Mouse (Mus musculus): Measurements from ENCODE around the gene Slc46a3. TPM values are rescaled to one million over a fixed set of nuclear protein-coding genes. Genes with fewer than 3 reads are reported as not detected.
"Not testable (repeated sequence)": the region's sequence is repeated elsewhere in the genome, so short reads cannot be mapped to it uniquely, and the experiment has no call there.

Slc46a3 gene
- polyA plus RNA-seq, 1 experiment, result 2.1 TPM

- Histone ChIP-seq H3K4me3 (ENCODE audit: insufficient read depth, low read length) (no peak overlapping the region), H3K4me1 (ENCODE audit: control insufficient read depth, insufficient read depth, low read length) (no peaks in the 10 kb centered on the region), H3K27ac (ENCODE audit: insufficient read depth, low read length) (no peak overlapping the region)
- TF ChIP-seq CTCF (IDR thresholded peaks at IDR 0.05; ENCODE audit: borderline replicate concordance, insufficient read depth, low read length) (no peak), POLR2A (IDR thresholded peaks at IDR 0.05; ENCODE audit: low read depth, low read length) (no peak)
These were observed 18.7 kb upstream of the Slc46a3 start for GRCm38 (mm10) chr5:147913241-147913842.

GRCm38 (mm10) chr5:147911744-147912143 lies 17.1 kb upstream of the Slc46a3 start:
- Histone ChIP-seq H3K27ac (ENCODE audit: insufficient read depth, low read length) (no peak overlapping the region), H3K4me3 (ENCODE audit: insufficient read depth, low read length) (no peak overlapping the region), H3K4me1 (ENCODE audit: control insufficient read depth, insufficient read depth, low read length) (no peaks in the 10 kb centered on the region)
- TF ChIP-seq POLR2A (IDR thresholded peaks at IDR 0.05; ENCODE audit: low read depth, low read length), result no peak
- no peak for TF ChIP-seq CTCF (IDR thresholded peaks at IDR 0.05; ENCODE audit: borderline replicate concordance, insufficient read depth, low read length)

- Histone ChIP-seq H3K27ac (ENCODE audit: insufficient read depth, low read length) (no peak overlapping the region), H3K4me3 (ENCODE audit: insufficient read depth, low read length) (no peak overlapping the region), H3K4me1 (ENCODE audit: control insufficient read depth, insufficient read depth, low read length) (no peaks in the 10 kb centered on the region)
- TF ChIP-seq POLR2A (IDR thresholded peaks at IDR 0.05; ENCODE audit: low read depth, low read length) (no peak), CTCF (IDR thresholded peaks at IDR 0.05; ENCODE audit: borderline replicate concordance, insufficient read depth, low read length) (no peak)
These were observed 16.3 kb upstream of the Slc46a3 start for GRCm38 (mm10) chr5:147910807-147911509.

GRCm38 (mm10) chr5:147907851-147908250 lies 13.2 kb upstream of the Slc46a3 start:
- Histone ChIP-seq H3K4me1 (ENCODE audit: control insufficient read depth, insufficient read depth, low read length) (no peaks in the 10 kb centered on the region), H3K4me3 (ENCODE audit: insufficient read depth, low read length) (no peak overlapping the region), H3K27ac (ENCODE audit: insufficient read depth, low read length) (no peak overlapping the region)
- TF ChIP-seq POLR2A (IDR thresholded peaks at IDR 0.05; ENCODE audit: low read depth, low read length) (no peak), CTCF (IDR thresholded peaks at IDR 0.05; ENCODE audit: borderline replicate concordance, insufficient read depth, low read length) (no peak)

- Histone ChIP-seq H3K27ac (ENCODE audit: insufficient read depth, low read length) (no peak overlapping the region), H3K4me3 (ENCODE audit: insufficient read depth, low read length) (no peak overlapping the region), H3K4me1 (ENCODE audit: control insufficient read depth, insufficient read depth, low read length) (no peaks in the 10 kb centered on the region)
- no peak for TF ChIP-seq POLR2A (IDR thresholded peaks at IDR 0.05; ENCODE audit: low read depth, low read length)
These were observed 12.5 kb upstream of the Slc46a3 start for GRCm38 (mm10) chr5:147907144-147907543.

- no peak overlapping the region for H3K4me3 ChIP-seq (ENCODE audit: insufficient read depth, low read length)
- no peaks in the 10 kb centered on the region for H3K4me1 ChIP-seq (ENCODE audit: control insufficient read depth, insufficient read depth, low read length)
- no peak for TF ChIP-seq POLR2A (IDR thresholded peaks at IDR 0.05; ENCODE audit: low read depth, low read length)
- no peak for TF ChIP-seq CTCF (IDR thresholded peaks at IDR 0.05; ENCODE audit: borderline replicate concordance, insufficient read depth, low read length)
- no peak overlapping the region for H3K27ac ChIP-seq (ENCODE audit: insufficient read depth, low read length)
These were observed 8.6 kb upstream of the Slc46a3 start for GRCm38 (mm10) chr5:147903166-147903565.

- no peak overlapping the region for H3K27ac ChIP-seq (ENCODE audit: insufficient read depth, low read length)
- no peak overlapping the region for H3K4me3 ChIP-seq (ENCODE audit: insufficient read depth, low read length)
- TF ChIP-seq CTCF (IDR thresholded peaks at IDR 0.05; ENCODE audit: borderline replicate concordance, insufficient read depth, low read length) (no peak), POLR2A (IDR thresholded peaks at IDR 0.05; ENCODE audit: low read depth, low read length) (no peak)
- H3K4me1 ChIP-seq (ENCODE audit: control insufficient read depth, insufficient read depth, low read length), result no peaks in the 10 kb centered on the region
These were observed 7.6 kb upstream of the Slc46a3 start for GRCm38 (mm10) chr5:147902008-147902757.

- Histone ChIP-seq H3K4me1 (ENCODE audit: control insufficient read depth, insufficient read depth, low read length) (no peaks in the 10 kb centered on the region), H3K4me3 (ENCODE audit: insufficient read depth, low read length) (no peak overlapping the region), H3K27ac (ENCODE audit: insufficient read depth, low read length) (no peak overlapping the region)
- no peak for TF ChIP-seq CTCF (IDR thresholded peaks at IDR 0.05; ENCODE audit: borderline replicate concordance, insufficient read depth, low read length)
- TF ChIP-seq POLR2A (IDR thresholded peaks at IDR 0.05; ENCODE audit: low read depth, low read length), result no peak
These were observed 4.4 kb upstream of the Slc46a3 start for GRCm38 (mm10) chr5:147898968-147899549.

- Histone ChIP-seq H3K27ac (ENCODE audit: insufficient read depth, low read length) (no peak overlapping the region), H3K4me1 (ENCODE audit: control insufficient read depth, insufficient read depth, low read length) (no peaks in the 10 kb centered on the region), H3K4me3 (ENCODE audit: insufficient read depth, low read length) (no peak overlapping the region)
- TF ChIP-seq POLR2A (IDR thresholded peaks at IDR 0.05; ENCODE audit: low read depth, low read length), result no peak
- no peak for TF ChIP-seq CTCF (IDR thresholded peaks at IDR 0.05; ENCODE audit: borderline replicate concordance, insufficient read depth, low read length)
These were observed 3.6 kb upstream of the Slc46a3 start for GRCm38 (mm10) chr5:147898254-147898653.

GRCm38 (mm10) chr5:147896501-147896900 lies 1.9 kb upstream of the Slc46a3 start:
- H3K4me1 ChIP-seq (ENCODE audit: control insufficient read depth, insufficient read depth, low read length); H3K27ac ChIP-seq (ENCODE audit: insufficient read depth, low read length); H3K4me3 ChIP-seq (ENCODE audit: insufficient read depth, low read length): not testable (repeated sequence)

Data from embryonic fibroblast, embryonic 13.5 days (primary cell).